Mouse (Mus musculus) thymus, postnatal 10 days (tissue): ENCODE measurements around the gene Hbb-bs.
"Not testable (repeated sequence)": the region's sequence is repeated elsewhere in the genome, so short reads cannot be mapped to it uniquely, and the experiment has no call there.

ENCODE experiments used
- DNase-seq, 2 experiments: peaks; one replicate each; pipeline ENCODE4 v3.0.0; 2021; ENCODE audit warnings: low spot score in 2 of 2

Gene Hbb-bs

GRCm38 (mm10) chr7:103811223-103811845 is 16.6 kb downstream of the Hbb-bs start:
- DNase-seq: no peak

GRCm38 (mm10) chr7:103810746-103811145 is 17.1 kb downstream of the Hbb-bs start:
- DNase-seq: no peak

DNA sequence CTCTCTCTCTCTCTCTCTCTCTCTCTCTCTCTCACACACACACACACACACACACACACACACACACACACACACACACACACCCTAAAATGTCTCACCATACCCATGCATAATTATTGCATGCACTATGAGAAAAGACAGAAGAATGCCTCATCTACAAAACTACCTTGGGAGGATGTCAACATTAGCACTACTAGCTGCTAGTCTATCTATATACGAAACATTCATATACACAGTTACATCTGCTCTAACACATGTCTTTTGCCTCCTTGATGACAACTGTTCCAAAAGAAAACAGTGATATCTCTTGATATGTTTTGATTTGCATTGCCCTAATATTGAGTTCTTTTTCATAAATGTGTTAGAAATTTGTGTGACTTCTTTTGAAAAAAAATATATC is 17.6 kb downstream of the Hbb-bs start:
- no peak for DNase-seq

DNA sequence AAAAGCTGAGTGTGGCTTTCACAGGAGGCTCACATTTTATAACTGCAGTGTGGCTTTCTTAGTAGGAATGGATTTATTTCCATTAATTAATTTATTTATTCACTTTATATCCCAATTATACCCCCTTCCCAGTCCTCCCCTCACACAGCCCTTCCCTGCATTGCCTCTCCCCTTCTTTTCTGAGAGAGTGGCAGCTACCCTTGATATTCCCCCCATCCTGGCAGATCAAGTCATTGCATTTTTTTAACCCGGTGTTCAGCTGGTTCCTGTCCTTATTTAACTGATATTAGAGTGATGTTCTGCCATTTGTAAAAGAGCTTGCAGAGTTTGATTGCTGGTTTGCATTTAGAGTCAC is 18.1 kb downstream of the Hbb-bs start:
- no peak for DNase-seq

DNA sequence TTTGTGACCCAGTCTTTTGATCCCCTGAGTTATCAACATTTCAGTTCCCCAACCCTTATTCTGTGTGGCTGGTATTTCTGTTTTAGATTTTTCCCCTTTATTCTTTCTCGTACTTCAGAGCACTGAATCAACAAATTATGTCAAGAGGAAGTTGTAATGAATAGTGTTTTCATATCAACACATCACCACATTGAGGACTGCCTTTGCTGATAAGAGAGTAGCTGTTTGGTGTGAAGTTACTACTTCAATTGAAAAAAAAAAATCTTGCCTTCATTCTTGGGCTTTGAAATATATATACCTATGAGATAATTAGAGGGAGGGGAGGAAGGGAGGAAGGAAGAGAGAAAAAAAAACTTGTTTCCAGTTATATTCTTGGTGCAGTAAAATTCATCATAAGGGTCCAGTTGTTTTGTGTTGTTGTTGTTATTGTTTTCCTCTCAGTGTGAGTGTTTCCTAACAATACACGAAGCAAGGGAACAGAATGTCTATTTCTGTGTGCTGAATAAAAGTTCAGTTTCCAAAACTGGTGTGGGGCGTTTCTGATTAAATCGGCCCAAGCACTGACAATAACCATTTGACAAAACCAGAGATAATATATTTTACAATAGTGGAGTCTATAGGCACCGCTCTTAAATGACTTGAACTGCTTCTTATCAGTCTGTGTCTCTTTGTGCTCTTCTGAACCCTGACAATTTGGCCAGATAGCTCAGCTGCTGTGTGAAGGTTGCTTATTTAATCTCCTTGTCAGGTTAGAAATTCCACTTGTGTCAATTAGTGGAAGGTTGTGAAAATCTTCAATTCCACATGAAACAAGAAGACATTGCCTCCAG is 18.7 kb downstream of the Hbb-bs start:
- no peak for DNase-seq

DNA sequence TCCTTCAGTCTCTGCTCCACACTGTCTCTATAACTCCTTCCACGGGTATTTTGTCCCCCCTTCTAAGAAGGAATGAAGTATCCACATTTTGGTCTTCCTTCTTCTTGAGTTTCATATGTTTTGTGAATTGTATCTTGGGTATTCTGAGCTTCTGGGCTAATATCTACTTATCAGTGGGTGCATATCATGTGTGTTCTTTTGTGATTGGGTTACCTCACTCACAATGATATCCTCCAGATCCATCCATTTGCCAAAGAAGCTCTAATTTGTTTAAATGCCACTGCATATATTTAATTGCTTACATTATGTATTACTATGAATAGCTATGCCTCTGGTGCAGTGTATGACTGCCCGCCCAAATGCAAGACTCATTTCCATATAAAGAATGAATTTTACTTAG is 19.8 kb downstream of the Hbb-bs start:
- DNase-seq: not testable (repeated sequence)

DNA sequence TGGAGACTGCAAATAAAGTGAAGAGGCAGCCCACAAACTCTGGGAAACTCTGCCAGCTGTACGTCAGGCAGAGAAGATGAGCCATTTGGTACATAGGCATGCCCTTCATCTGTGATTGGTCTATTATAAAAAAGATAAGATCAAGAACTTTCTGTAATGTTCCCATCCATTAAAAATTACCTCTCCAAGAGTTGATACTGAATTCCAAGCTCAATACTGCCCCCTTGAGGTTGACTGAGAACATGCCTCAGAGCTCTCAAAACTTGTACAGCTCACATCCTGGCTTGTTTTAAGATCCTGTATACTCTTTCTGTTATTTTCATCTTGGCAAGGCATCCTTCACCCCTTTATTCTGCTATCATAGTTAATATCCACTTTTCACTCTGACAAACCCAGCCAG is 21.0 kb downstream of the Hbb-bs start:
- peak in 1 of 2 experiments; percentile 31 for DNase-seq

DNA sequence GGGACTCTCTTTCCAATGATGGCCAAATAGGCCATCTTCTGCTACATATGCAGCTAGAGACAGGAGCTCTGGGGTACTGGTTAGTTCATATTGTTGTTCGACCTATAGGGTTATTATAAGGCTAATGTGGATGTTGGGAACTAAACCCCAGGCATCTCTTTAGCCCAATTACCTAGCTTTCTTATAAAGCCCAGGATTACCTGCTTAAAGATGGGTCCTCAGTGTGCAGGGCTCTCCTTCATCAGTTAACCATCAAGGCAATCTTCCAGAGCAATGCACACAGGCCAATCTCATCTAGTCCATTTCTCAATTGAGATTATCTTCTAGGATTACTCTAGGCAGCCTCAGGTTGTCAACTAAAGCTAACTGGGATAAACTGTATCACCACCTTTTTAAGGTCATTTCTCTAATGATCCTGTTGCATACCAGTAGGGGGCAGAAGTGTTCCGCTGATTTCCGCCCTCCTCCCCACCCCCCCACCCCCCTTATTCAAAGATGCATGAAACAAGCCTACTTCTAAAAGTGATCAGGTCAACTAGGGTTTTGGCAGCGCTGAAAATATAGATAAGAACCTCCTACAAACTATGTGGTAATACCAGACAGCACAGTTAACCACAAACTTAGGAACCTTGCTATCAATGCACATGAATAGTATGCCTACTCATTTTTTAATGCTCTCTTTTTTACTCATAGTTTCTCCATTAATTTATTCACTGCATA is 35.1 kb downstream of the Hbb-bs start:
- DNase-seq: no peak

DNA sequence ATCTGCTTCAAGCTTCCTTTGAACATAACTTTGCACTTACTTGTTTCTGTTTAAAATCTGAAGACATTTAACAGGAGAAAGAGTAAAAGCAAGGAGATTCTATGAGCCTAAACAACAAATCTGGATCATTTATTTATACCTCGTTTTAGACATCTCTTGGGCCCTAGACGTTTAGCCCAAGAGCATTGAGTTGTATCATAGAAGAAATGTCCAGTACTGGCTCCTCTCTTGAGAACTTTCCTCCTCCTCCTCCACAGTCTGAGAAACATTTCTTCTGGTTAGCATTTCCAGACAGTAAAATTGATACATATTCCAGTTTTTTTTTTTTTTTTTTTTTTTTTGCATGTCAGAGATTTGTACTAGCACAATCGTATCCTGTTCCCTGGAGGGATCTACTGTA is 36.2 kb downstream of the Hbb-bs start, which contains the start of gene Olfr67:
Olfr67 (minus strand) TSS at position 101 of the 400 bp plus-strand sequence.
- no peak for DNase-seq

DNA sequence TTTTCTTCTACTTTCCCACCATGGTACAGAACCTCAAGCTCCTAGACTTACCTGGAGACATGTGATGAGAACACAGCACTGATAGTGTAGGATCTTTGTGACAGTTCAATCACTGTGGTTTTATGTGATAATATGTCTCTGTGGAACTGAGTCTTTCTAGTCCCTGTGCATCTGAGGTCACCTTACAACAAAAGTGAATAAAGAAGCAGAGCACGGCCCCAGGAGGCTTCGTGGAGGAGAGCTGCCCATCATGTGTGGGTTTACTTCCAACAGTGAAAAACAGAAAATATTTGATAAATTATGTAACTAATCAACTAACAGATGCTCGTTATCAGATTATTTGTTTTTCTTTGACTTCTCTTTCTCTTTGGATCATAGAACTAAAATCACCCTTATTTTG is 48.3 kb downstream of the Hbb-bs start, which contains the start of gene Olfr68:
Olfr68 (minus strand) TSS at position 101 of the 400 bp plus-strand sequence.
- no peak for DNase-seq

- not testable (repeated sequence) for DNase-seq
Measured at GRCm38 (mm10) chr7:103777652-103778051, 50.2 kb downstream of the Hbb-bs start.
